Mouse (Mus musculus) C2C12 (cell line): ENCODE data around the gene Dpp8.

ENCODE experiments used
- CTCF ChIP-seq: IDR thresholded peaks from one replicate; pipeline ENCODE4 v1.5.1; 2011; ENCODE audit not compliant: control insufficient read depth, insufficient read depth, insufficient read length
- FOSL1 ChIP-seq: IDR thresholded peaks from one replicate; pipeline ENCODE4 v1.8.0; 2011; ENCODE audit warnings: mild to moderate bottlenecking, low read length; ENCODE audit not compliant: poor library complexity, insufficient read depth, severe bottlenecking
- MAX ChIP-seq: IDR thresholded peaks from one replicate; pipeline ENCODE4 v1.6.1; 2011; ENCODE audit warnings: mild to moderate bottlenecking, control low read depth
- MYOG ChIP-seq: IDR thresholded peaks from one replicate; pipeline ENCODE4 v1.6.1; 2011; ENCODE audit not compliant: control insufficient read depth, insufficient read length; ENCODE audit errors: extremely low read depth
- USF1 ChIP-seq: IDR thresholded peaks from one replicate; pipeline ENCODE4 v1.6.1; 2011; ENCODE audit warnings: low read depth, mild to moderate bottlenecking, control low read depth, moderate library complexity

DNA sequence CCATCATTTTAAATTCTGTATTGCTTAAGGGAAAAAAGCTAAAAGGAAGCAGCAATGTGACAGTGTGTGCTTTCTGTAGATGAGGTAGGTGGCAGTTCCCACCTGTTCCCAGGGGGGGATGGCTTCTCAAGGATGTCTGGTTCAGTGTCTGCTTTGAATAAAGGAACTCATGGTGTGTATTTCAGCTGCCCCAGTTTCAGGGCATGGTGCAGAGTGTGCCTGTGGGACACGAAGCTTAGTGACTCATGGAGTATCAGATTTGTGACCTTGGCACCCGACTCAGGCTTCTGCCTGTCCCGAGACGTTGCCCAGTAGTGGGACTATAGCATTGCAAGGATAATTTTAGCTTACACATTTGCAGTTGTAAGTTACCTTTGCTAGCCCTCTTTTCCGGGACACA is 45.3 kb downstream of the Dpp8 start:
- TF ChIP-seq CTCF: no peak
- TF ChIP-seq USF1: no peak
- TF ChIP-seq FOSL1: no peak
- no peak for TF ChIP-seq MAX
- no peak for TF ChIP-seq MYOG
